ENCODE assay signal across 14 mouse cellular contexts in the genomic region with DNA sequence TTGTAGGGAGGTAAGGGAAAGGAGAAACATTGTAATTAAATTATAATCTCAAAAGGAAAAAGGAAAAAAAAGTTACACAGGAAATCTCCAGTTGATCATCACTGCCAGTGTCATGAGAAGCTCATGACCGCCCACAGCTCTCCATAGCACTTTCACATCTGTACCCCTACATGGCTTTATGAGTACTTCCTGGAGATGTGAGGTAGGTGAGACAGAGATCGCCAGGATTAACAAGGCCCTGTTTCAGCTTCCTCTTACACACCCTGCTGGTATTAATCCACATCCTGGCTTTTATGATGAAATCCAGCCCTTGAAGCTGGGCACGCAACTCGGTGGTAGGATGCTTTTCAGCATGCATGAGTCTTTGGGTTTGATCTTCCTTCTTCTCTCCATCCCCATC.
"Had no signal": no experiment of that assay in that cellular context is flagged by ENCODE, and none has a peak within 500 bp of the region (broad histone marks: within the 10 kb centered on the region; RNA-seq: fewer than 3 reads in every experiment).

No protein-coding gene starts in this region.

- H3K9ac ChIP-seq: limb, embryonic 15.5 days; liver, embryonic 13.5 days; liver, postnatal 0 days; midbrain, embryonic 12.5 days; neural tube, embryonic 15.5 days had no signal

- H3K9me3 ChIP-seq: limb, embryonic 15.5 days; liver, embryonic 13.5 days; megakaryocyte, embryonic 14.5 days; midbrain, embryonic 12.5 days; neural tube, embryonic 15.5 days had no signal

- DNase-seq: kidney, adult 11 months; kidney, postnatal 14 days; layer of hippocampus, adult 9-11 months; layer of hippocampus, postnatal 36 days; liver, embryonic 13.5 days; liver, postnatal 0 days; lung, postnatal 36 days; right cerebral cortex, adult 18-20 months; right cerebral cortex, postnatal 25 days had no signal

- H3K4me1 ChIP-seq: limb, embryonic 15.5 days; liver, embryonic 13.5 days; megakaryocyte, embryonic 14.5 days; midbrain, embryonic 12.5 days; neural tube, embryonic 15.5 days had no signal

- H3K4me2 ChIP-seq: limb, embryonic 15.5 days; liver, embryonic 13.5 days; midbrain, embryonic 12.5 days; neural tube, embryonic 15.5 days had no signal

- ATAC-seq: liver, postnatal 0 days; midbrain, embryonic 16.5 days had no signal

- H3K36me3 ChIP-seq: limb, embryonic 15.5 days; liver, embryonic 13.5 days; midbrain, embryonic 12.5 days; neural tube, embryonic 15.5 days had no signal

- H3K4me3 ChIP-seq: limb, embryonic 15.5 days; liver, embryonic 13.5 days; megakaryocyte, embryonic 14.5 days; midbrain, embryonic 12.5 days; neural tube, embryonic 15.5 days had no signal

- H3K27me3 ChIP-seq: limb, embryonic 15.5 days had no signal

- H3K27ac ChIP-seq: limb, embryonic 15.5 days; liver, embryonic 13.5 days; midbrain, embryonic 12.5 days; neural tube, embryonic 15.5 days had no signal
